Mouse (Mus musculus): ENCODE results near the gene Mrpl54. TPM values are rescaled to one million over a fixed set of nuclear protein-coding genes. Genes with fewer than 3 reads are reported as not detected.

The Mrpl54 gene
- polyA plus RNA-seq (2014; fragmentation: Illumina TruSeq; extraction: RNeasy Lipid Tissue Mini Kit (QIAGEN cat#74804); ENCODE audit: low read depth, low replicate concordance) = 1.2 TPM

GRCm38 (mm10) chr10:81266211-81267105 lies at the start of gene Mrpl54, which contains the start of gene Apba3:
Gene Mrpl54, minus strand, starts transcription at chr10:81266934.
Gene Apba3, plus strand, starts transcription at chr10:81266960.

GRCm38 (mm10) chr10:81292554-81293333 lies 26.0 kb upstream of the Mrpl54 start, which contains the start of gene Pip5k1c:
Gene Pip5k1c, plus strand, starts transcription at chr10:81292963.

GRCm38 (mm10) chr10:81291511-81292104 lies 24.9 kb upstream of the Mrpl54 start, which contains the start of gene Tjp3:
Gene Tjp3, minus strand, starts transcription at chr10:81291581.

GRCm38 (mm10) chr10:81252424-81253419 lies 14.0 kb downstream of the Mrpl54 start, which contains the start of gene Matk:
Gene Matk, plus strand, starts transcription at chr10:81252935.

GRCm38 (mm10) chr10:81232580-81233225 lies 34.0 kb downstream of the Mrpl54 start, which contains the start of gene Zfr2:
Gene Zfr2, plus strand, starts transcription at chr10:81233155.

GRCm38 (mm10) chr10:81230438-81231332 lies 36.0 kb downstream of the Mrpl54 start, which contains the start of gene Atcay:
Gene Atcay, minus strand, starts transcription at chr10:81230833.

Other genes with a start within 250 kb of the Mrpl54 start
- not detected for gene Diras1, start 241.3 kb downstream of the Mrpl54 start, polyA plus RNA-seq (2014; fragmentation: Illumina TruSeq; extraction: RNeasy Lipid Tissue Mini Kit (QIAGEN cat#74804); ENCODE audit: low read depth, low replicate concordance)
- 0.41 TPM for gene Slc39a3, start 229.5 kb downstream of the Mrpl54 start, polyA plus RNA-seq (2014; fragmentation: Illumina TruSeq; extraction: RNeasy Lipid Tissue Mini Kit (QIAGEN cat#74804); ENCODE audit: low read depth, low replicate concordance)
- 1.3 TPM for gene Sgta, start 206.8 kb downstream of the Mrpl54 start, polyA plus RNA-seq (2014; fragmentation: Illumina TruSeq; extraction: RNeasy Lipid Tissue Mini Kit (QIAGEN cat#74804); ENCODE audit: low read depth, low replicate concordance)
- gene Thop1, start 196.9 kb downstream of the Mrpl54 start, polyA plus RNA-seq (2014; fragmentation: Illumina TruSeq; extraction: RNeasy Lipid Tissue Mini Kit (QIAGEN cat#74804); ENCODE audit: low read depth, low replicate concordance) = not detected
- 0.79 TPM for gene Creb3l3, start 168.1 kb downstream of the Mrpl54 start, polyA plus RNA-seq (2014; fragmentation: Illumina TruSeq; extraction: RNeasy Lipid Tissue Mini Kit (QIAGEN cat#74804); ENCODE audit: low read depth, low replicate concordance)
- 3.0 TPM for gene Map2k2, start 161.0 kb downstream of the Mrpl54 start, polyA plus RNA-seq (2014; fragmentation: Illumina TruSeq; extraction: RNeasy Lipid Tissue Mini Kit (QIAGEN cat#74804); ENCODE audit: low read depth, low replicate concordance)
- 48.6 TPM for gene Zbtb7a, start 131.7 kb downstream of the Mrpl54 start, polyA plus RNA-seq (2014; fragmentation: Illumina TruSeq; extraction: RNeasy Lipid Tissue Mini Kit (QIAGEN cat#74804); ENCODE audit: low read depth, low replicate concordance)
- not detected for gene Pias4, start 99.0 kb downstream of the Mrpl54 start, polyA plus RNA-seq (2014; fragmentation: Illumina TruSeq; extraction: RNeasy Lipid Tissue Mini Kit (QIAGEN cat#74804); ENCODE audit: low read depth, low replicate concordance)
- 12.4 TPM for gene Eef2, start 90.3 kb downstream of the Mrpl54 start, polyA plus RNA-seq (2014; fragmentation: Illumina TruSeq; extraction: RNeasy Lipid Tissue Mini Kit (QIAGEN cat#74804); ENCODE audit: low read depth, low replicate concordance)
- not detected for gene Dapk3, start 83.9 kb downstream of the Mrpl54 start, polyA plus RNA-seq (2014; fragmentation: Illumina TruSeq; extraction: RNeasy Lipid Tissue Mini Kit (QIAGEN cat#74804); ENCODE audit: low read depth, low replicate concordance)
- not detected for gene 4930442H23Rik, start 83.1 kb downstream of the Mrpl54 start, polyA plus RNA-seq (2014; fragmentation: Illumina TruSeq; extraction: RNeasy Lipid Tissue Mini Kit (QIAGEN cat#74804); ENCODE audit: low read depth, low replicate concordance)
- gene Nmrk2, start 64.9 kb downstream of the Mrpl54 start, polyA plus RNA-seq (2014; fragmentation: Illumina TruSeq; extraction: RNeasy Lipid Tissue Mini Kit (QIAGEN cat#74804); ENCODE audit: low read depth, low replicate concordance) = not detected
- gene Atcay, start 36.1 kb downstream of the Mrpl54 start, polyA plus RNA-seq (2014; fragmentation: Illumina TruSeq; extraction: RNeasy Lipid Tissue Mini Kit (QIAGEN cat#74804); ENCODE audit: low read depth, low replicate concordance) = 0.19 TPM
- 0.63 TPM for gene Zfr2, start 33.8 kb downstream of the Mrpl54 start, polyA plus RNA-seq (2014; fragmentation: Illumina TruSeq; extraction: RNeasy Lipid Tissue Mini Kit (QIAGEN cat#74804); ENCODE audit: low read depth, low replicate concordance)
- gene Matk, start 14.0 kb downstream of the Mrpl54 start, polyA plus RNA-seq (2014; fragmentation: Illumina TruSeq; extraction: RNeasy Lipid Tissue Mini Kit (QIAGEN cat#74804); ENCODE audit: low read depth, low replicate concordance) = not detected
- gene Apba3, start within 50 bp of the Mrpl54 start, polyA plus RNA-seq (2014; fragmentation: Illumina TruSeq; extraction: RNeasy Lipid Tissue Mini Kit (QIAGEN cat#74804); ENCODE audit: low read depth, low replicate concordance) = not detected
- 7.8 TPM for gene Tjp3, start 24.6 kb upstream of the Mrpl54 start, polyA plus RNA-seq (2014; fragmentation: Illumina TruSeq; extraction: RNeasy Lipid Tissue Mini Kit (QIAGEN cat#74804); ENCODE audit: low read depth, low replicate concordance)
- 2.6 TPM for gene Pip5k1c, start 26.0 kb upstream of the Mrpl54 start, polyA plus RNA-seq (2014; fragmentation: Illumina TruSeq; extraction: RNeasy Lipid Tissue Mini Kit (QIAGEN cat#74804); ENCODE audit: low read depth, low replicate concordance)
- 0.16 TPM for gene Cactin, start 54.2 kb upstream of the Mrpl54 start, polyA plus RNA-seq (2014; fragmentation: Illumina TruSeq; extraction: RNeasy Lipid Tissue Mini Kit (QIAGEN cat#74804); ENCODE audit: low read depth, low replicate concordance)
- gene Tbxa2r, start 61.8 kb upstream of the Mrpl54 start, polyA plus RNA-seq (2014; fragmentation: Illumina TruSeq; extraction: RNeasy Lipid Tissue Mini Kit (QIAGEN cat#74804); ENCODE audit: low read depth, low replicate concordance) = not detected
- gene Gipc3, start 76.3 kb upstream of the Mrpl54 start, polyA plus RNA-seq (2014; fragmentation: Illumina TruSeq; extraction: RNeasy Lipid Tissue Mini Kit (QIAGEN cat#74804); ENCODE audit: low read depth, low replicate concordance) = not detected
- gene Hmg20b, start 83.5 kb upstream of the Mrpl54 start, polyA plus RNA-seq (2014; fragmentation: Illumina TruSeq; extraction: RNeasy Lipid Tissue Mini Kit (QIAGEN cat#74804); ENCODE audit: low read depth, low replicate concordance) = 11.0 TPM
- 0.13 TPM for gene Mfsd12, start 90.6 kb upstream of the Mrpl54 start, polyA plus RNA-seq (2014; fragmentation: Illumina TruSeq; extraction: RNeasy Lipid Tissue Mini Kit (QIAGEN cat#74804); ENCODE audit: low read depth, low replicate concordance)
- gene 4930404N11Rik, start 98.9 kb upstream of the Mrpl54 start, polyA plus RNA-seq (2014; fragmentation: Illumina TruSeq; extraction: RNeasy Lipid Tissue Mini Kit (QIAGEN cat#74804); ENCODE audit: low read depth, low replicate concordance) = not detected
- gene Fzr1, start 111.6 kb upstream of the Mrpl54 start, polyA plus RNA-seq (2014; fragmentation: Illumina TruSeq; extraction: RNeasy Lipid Tissue Mini Kit (QIAGEN cat#74804); ENCODE audit: low read depth, low replicate concordance) = 0.19 TPM
- gene Dohh, start 117.5 kb upstream of the Mrpl54 start, polyA plus RNA-seq (2014; fragmentation: Illumina TruSeq; extraction: RNeasy Lipid Tissue Mini Kit (QIAGEN cat#74804); ENCODE audit: low read depth, low replicate concordance) = not detected
- gene Gm48551, start 117.5 kb upstream of the Mrpl54 start, polyA plus RNA-seq (2014; fragmentation: Illumina TruSeq; extraction: RNeasy Lipid Tissue Mini Kit (QIAGEN cat#74804); ENCODE audit: low read depth, low replicate concordance) = 0.32 TPM
- not detected for gene Gm48552, start 122.1 kb upstream of the Mrpl54 start, polyA plus RNA-seq (2014; fragmentation: Illumina TruSeq; extraction: RNeasy Lipid Tissue Mini Kit (QIAGEN cat#74804); ENCODE audit: low read depth, low replicate concordance)
- gene Smim24, start 126.1 kb upstream of the Mrpl54 start, polyA plus RNA-seq (2014; fragmentation: Illumina TruSeq; extraction: RNeasy Lipid Tissue Mini Kit (QIAGEN cat#74804); ENCODE audit: low read depth, low replicate concordance) = 21.2 TPM
- 8.2 TPM for gene Nfic, start 188.7 kb upstream of the Mrpl54 start, polyA plus RNA-seq (2014; fragmentation: Illumina TruSeq; extraction: RNeasy Lipid Tissue Mini Kit (QIAGEN cat#74804); ENCODE audit: low read depth, low replicate concordance)
- 3.1 TPM for gene Celf5, start 215.8 kb upstream of the Mrpl54 start, polyA plus RNA-seq (2014; fragmentation: Illumina TruSeq; extraction: RNeasy Lipid Tissue Mini Kit (QIAGEN cat#74804); ENCODE audit: low read depth, low replicate concordance)
- gene Ncln, start 229.5 kb upstream of the Mrpl54 start, polyA plus RNA-seq (2014; fragmentation: Illumina TruSeq; extraction: RNeasy Lipid Tissue Mini Kit (QIAGEN cat#74804); ENCODE audit: low read depth, low replicate concordance) = not detected
- not detected for gene S1pr4, start 233.2 kb upstream of the Mrpl54 start, polyA plus RNA-seq (2014; fragmentation: Illumina TruSeq; extraction: RNeasy Lipid Tissue Mini Kit (QIAGEN cat#74804); ENCODE audit: low read depth, low replicate concordance)